Mouse (Mus musculus) kidney, postnatal 10 days (tissue): ENCODE results near the gene Sfxn2.

Experiments
- DNase-seq: peaks from one replicate; pipeline ENCODE4 v3.0.0; 2021; ENCODE audit warnings: mixed read lengths

Gene Sfxn2

GRCm38 (mm10) chr19:46600371-46600770, 27.2 kb downstream of the Sfxn2 start:
- no peak for DNase-seq

- DNase-seq, result peak; percentile 46
Measured at GRCm38 (mm10) chr19:46601491-46601890, 28.3 kb downstream of the Sfxn2 start.

DNA sequence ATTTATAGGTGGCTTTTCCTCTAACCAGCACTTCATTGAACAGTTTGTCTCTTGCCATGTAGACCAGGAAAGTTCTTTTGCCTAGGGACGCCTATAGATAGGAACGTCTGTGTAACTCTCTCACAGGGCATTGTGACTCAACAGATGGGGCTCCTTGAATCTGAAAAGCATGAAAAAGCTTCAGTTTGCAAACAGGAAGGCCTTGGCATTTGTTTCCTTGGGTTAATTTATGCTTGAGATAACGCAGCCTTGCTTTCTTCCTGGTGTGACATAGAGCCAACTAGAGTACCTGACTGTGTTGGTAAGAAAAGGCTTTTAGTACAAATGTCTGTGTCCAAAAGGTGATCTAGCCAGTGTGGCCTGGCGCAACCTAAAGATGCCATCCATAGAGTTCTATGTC, 29.2 kb downstream of the Sfxn2 start:
- DNase-seq, result no peak

DNA sequence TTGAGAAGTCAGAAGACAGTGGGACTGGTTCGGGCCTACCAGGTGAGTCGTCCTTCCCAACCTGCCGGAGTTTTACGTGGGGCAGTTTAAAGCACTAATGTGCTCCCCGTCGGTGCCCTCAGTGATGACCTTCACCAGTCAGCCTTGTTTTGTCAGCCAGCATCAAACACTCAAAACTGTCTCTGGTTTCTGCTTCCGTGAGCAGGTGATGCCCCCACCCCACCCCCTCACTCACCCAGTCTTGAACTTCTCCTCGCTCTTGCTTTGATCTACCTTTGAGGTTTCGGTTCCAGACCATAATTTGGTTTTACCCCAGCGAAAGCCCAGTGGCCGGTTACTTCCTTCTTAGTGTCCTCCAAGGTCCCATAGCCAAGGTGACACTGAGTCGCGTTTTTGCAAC, 33.6 kb downstream of the Sfxn2 start:
- DNase-seq, result no peak

- DNase-seq, result peak; percentile 60
Measured at GRCm38 (mm10) chr19:46607424-46607823, 34.3 kb downstream of the Sfxn2 start.

DNA sequence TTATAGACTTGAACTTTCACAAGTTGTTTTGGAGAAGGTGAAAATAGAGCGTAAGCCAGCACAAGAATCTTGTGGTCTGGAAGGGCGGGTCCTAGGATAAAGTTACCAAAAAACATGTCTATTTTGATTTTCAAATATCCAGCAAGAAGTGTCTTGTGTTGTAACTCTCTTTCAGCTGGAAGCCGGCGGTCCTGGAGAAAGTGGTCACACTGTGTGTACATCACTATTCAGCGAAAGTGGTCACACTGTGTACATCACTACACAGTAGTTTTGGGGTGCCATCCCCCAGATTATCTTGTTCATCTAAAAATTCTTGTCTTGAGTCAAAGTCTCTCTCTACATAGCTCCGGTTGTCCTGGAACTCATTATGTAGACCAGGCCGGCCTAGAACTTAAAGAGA, 35.0 kb downstream of the Sfxn2 start:
- no peak for DNase-seq

DNA sequence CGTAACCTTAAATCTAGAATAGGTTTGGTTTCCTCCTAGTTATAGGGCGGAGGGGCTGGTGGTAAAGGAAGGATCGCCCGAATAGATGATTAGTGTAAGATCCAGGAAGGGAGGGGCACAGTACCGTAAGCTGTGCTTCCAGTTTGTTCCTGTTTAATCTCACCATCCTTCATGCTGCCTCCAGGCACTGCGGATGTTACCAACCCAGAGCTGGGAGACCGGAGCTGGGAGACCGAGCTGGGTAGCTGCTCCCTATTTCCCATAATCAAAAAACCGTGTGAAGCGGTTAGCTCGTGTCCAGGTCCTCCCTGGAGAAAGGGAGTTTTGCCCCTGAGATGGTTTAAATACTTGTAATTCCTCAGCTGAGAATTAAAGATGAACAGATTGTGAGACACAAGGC, 43.2 kb downstream of the Sfxn2 start:
- DNase-seq, result no peak

DNA sequence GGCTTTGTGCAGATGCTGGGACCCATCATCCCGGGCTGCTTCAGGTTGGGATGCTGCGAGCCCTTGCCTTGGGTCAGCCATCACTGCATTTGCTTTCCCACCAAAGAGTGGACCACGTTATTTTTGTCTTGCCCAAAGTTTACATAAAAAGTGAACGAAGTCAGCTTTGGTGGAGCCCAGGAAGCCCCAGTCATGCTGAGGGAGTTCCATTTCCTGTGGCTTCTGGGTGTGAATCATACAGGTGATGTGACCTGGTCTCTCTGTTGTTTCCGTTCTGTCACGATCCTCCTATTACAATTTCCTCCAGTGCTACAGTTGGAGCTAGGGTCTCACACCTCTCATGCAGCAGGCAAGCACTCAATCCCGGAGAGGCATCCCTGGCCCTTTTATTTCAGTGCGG, 44.2 kb downstream of the Sfxn2 start:
- DNase-seq, result no peak

DNA sequence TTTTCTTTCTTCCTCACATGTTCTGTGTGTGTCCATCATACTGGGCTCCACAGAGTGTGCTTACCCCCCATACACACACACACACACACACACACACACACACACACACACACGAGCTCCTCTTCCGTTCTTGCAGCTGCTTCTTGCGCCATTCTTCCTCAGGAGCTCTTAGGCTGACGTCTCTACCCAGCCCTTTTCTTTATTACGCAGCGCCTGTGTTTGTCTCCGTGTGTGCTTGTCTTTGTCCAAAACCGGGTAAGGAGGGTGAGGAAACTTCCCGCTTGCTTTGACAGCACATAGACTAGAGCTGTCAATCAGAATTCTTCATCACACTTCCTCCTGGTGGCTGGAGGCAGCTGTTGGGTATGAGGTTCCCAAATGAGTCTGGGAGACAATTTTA, 45.2 kb downstream of the Sfxn2 start:
- no peak for DNase-seq

DNA sequence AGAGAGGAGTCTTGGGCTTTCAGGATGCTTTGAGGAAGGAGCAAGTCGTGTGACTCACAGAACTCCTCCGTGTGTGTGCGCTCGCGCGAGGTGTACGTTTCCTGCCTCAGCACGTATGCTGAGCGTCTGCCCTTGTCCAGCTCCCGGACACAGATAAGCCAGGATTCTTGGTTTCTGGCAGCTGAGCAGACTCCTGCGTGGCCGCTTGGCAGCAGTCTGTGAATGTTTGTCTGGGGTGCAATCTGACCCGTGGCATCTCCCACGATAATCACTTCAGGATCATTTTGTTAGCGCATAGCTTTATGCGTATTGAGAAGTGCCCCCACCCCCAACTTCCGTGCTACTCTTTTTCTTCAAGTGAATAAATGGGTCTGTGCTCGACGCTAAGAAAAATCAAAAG, 45.8 kb downstream of the Sfxn2 start:
- DNase-seq, result peak; percentile 55

GRCm38 (mm10) chr19:46619518-46619917, 46.4 kb downstream of the Sfxn2 start:
- no peak for DNase-seq

- no peak for DNase-seq
Measured at GRCm38 (mm10) chr19:46620016-46620808, 47.0 kb downstream of the Sfxn2 start.

GRCm38 (mm10) chr19:46621236-46622183, 48.3 kb downstream of the Sfxn2 start:
- DNase-seq, result no peak

- no peak for DNase-seq
Measured at GRCm38 (mm10) chr19:46622659-46623193, 49.6 kb downstream of the Sfxn2 start.

GRCm38 (mm10) chr19:46623194-46623667, 50.1 kb downstream of the Sfxn2 start:
- DNase-seq, result peak; percentile 63

DNA sequence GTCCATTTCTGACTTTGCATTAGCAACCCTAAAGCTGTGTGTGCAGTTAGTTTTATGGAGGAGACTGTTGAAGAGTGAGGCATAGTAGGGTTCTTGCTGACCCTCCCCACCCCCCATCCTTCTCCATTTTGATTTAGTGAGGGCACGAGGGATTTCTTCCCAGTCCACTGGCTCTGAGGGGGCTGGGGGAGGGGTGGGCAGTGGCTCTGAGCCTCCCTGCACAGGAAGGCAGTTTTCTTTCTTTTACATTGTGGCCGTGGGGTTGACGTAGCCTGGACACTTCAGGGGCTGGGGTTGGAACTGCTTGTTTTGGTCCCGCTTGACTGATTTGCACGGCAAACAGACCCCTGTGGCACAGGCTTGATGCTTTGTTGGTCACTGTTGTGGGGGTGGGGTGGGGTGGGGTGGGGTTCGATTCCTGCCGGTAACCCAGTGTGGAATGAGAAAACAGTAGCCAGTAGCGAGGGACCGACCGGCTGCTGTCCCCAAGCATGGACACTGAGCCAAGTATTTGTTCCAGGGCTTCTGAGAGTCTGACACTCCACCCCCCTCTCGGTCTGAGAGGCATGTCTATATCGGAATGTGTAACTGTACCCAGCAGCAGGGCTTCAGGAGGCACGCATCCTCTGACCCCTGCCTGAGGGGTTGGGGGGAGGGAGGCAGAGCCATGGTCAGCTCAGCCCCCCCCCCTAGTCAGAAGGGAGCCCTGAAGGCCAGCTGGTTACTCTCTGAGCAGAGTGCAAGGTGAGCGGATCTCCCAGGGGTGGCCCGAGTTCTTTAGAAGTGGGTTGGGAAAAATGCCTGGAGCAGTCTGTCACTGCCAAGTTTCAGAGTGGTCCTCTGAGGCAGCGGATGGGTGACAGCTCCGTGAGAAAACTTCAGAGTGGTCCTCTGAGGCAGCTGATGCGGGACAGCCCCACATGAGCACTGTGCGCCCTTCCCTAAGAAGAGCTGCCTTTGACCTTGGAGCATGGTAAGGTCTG, 50.9 kb downstream of the Sfxn2 start:
- DNase-seq, result peak; percentile 70

- DNase-seq, result no peak
Measured at GRCm38 (mm10) chr19:46625015-46625414, 51.9 kb downstream of the Sfxn2 start.

GRCm38 (mm10) chr19:46625519-46625918, 52.4 kb downstream of the Sfxn2 start:
- DNase-seq, result no peak

- no peak for DNase-seq
Measured at GRCm38 (mm10) chr19:46628403-46628802, 55.2 kb downstream of the Sfxn2 start.

- DNase-seq, result no peak
Measured at GRCm38 (mm10) chr19:46629807-46630206, 56.6 kb downstream of the Sfxn2 start.

DNA sequence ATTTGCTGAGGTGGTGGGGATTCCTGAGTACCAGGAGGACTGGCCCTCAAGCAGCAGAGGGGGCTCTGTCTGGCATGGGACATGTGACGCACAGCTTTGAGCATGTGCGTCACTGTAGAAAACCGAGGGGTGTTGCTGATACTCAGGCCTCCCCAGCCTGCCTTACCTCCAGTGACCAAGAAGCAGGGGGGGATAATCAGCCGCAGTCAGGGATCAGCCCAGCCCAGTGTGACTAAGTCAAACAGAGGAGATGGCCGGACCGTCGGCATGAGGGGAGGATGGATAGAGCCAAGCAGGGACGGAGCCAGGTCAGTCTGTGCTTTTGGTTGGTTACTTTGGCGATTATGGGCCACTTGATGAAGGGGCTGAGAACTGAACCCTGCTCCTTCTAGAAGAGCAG, 58.5 kb downstream of the Sfxn2 start:
- no peak for DNase-seq

GRCm38 (mm10) chr19:46635766-46636165, 62.6 kb downstream of the Sfxn2 start:
- peak; percentile 61 for DNase-seq
